Mouse (Mus musculus): ENCODE results near the gene Cxcl13. TPM values are rescaled to one million over a fixed set of nuclear protein-coding genes. Genes with fewer than 3 reads are reported as not detected.

Gene Cxcl13
- polyA plus RNA-seq (2012; rRNA removed): not detected in 2 replicates

GRCm38 (mm10) chr5:95956651-95957050, at the start of gene Cxcl13:
Gene Cxcl13, plus strand, starts transcription at chr5:95956951.
- DNase-seq (ENCODE audit: low read depth): no peak
- TF ChIP-seq CTCF (IDR thresholded peaks at IDR 0.05; ENCODE audit: borderline replicate concordance, extremely low read depth, insufficient read depth, insufficient read length) (no peak), POLR2A (IDR thresholded peaks at IDR 0.05; ENCODE audit: borderline replicate concordance, extremely low read depth, insufficient read depth, insufficient read length, poor library complexity, severe bottlenecking) (no peak)

GRCm38 (mm10) chr5:95911006-95911405, 45.7 kb upstream of the Cxcl13 start:
- TF ChIP-seq POLR2A (IDR thresholded peaks at IDR 0.05; ENCODE audit: borderline replicate concordance, extremely low read depth, insufficient read depth, insufficient read length, poor library complexity, severe bottlenecking): no peak
- TF ChIP-seq CTCF (IDR thresholded peaks at IDR 0.05; ENCODE audit: borderline replicate concordance, extremely low read depth, insufficient read depth, insufficient read length): no peak
- DNase-seq (ENCODE audit: low read depth): no peak

DNA sequence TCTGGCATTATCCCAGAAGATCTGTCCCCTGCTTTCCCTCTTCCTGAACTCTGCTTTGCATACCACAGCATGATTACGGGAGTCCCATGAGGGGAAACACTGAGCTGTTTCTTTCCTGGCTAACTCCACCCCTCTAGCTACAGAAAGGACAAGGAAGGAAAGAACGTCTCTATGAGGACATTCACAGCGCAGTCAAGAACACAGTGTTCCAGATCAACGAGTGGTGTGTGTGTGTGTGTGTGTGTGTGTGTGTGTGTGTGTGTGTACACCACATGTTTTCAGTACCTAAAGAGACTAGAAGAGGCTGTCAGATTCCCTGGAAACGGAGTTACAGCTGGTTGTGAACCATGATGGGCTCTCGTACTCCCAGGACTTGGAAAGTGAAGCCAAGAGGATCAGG, 38.3 kb upstream of the Cxcl13 start:
- TF ChIP-seq CTCF (IDR thresholded peaks at IDR 0.05; ENCODE audit: borderline replicate concordance, extremely low read depth, insufficient read depth, insufficient read length): no peak
- no peak for TF ChIP-seq POLR2A (IDR thresholded peaks at IDR 0.05; ENCODE audit: borderline replicate concordance, extremely low read depth, insufficient read depth, insufficient read length, poor library complexity, severe bottlenecking)
- DNase-seq (ENCODE audit: low read depth): no peak

DNA sequence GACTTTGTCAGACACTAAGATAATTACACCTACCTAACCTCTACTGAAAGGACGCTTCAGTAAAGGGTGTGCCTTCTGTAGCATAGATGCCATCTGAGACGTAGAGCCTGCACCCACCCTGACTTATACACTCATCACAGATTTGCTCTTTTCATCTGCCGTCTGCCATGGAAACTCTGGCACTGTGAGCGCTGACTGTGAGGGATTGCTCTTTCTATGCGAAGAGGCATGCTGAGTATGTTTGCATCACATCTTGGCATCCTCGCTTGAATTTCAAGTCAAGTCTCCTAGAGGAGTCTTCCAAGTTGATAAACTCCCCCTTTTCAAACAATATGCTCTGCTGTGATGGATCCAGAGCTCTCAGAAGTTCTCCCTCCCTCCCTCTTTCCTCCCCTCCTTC, 32.7 kb upstream of the Cxcl13 start:
- peak; percentile 60 for DNase-seq (ENCODE audit: low read depth)
- no peak for TF ChIP-seq POLR2A (IDR thresholded peaks at IDR 0.05; ENCODE audit: borderline replicate concordance, extremely low read depth, insufficient read depth, insufficient read length, poor library complexity, severe bottlenecking)
- no peak for TF ChIP-seq CTCF (IDR thresholded peaks at IDR 0.05; ENCODE audit: borderline replicate concordance, extremely low read depth, insufficient read depth, insufficient read length)

GRCm38 (mm10) chr5:95925204-95925930, 31.4 kb upstream of the Cxcl13 start:
- DNase-seq (ENCODE audit: low read depth): no peak
- no peak for TF ChIP-seq CTCF (IDR thresholded peaks at IDR 0.05; ENCODE audit: borderline replicate concordance, extremely low read depth, insufficient read depth, insufficient read length)
- TF ChIP-seq POLR2A (IDR thresholded peaks at IDR 0.05; ENCODE audit: borderline replicate concordance, extremely low read depth, insufficient read depth, insufficient read length, poor library complexity, severe bottlenecking): no peak

- TF ChIP-seq CTCF (IDR thresholded peaks at IDR 0.05; ENCODE audit: borderline replicate concordance, extremely low read depth, insufficient read depth, insufficient read length): no peak
- no peak for TF ChIP-seq POLR2A (IDR thresholded peaks at IDR 0.05; ENCODE audit: borderline replicate concordance, extremely low read depth, insufficient read depth, insufficient read length, poor library complexity, severe bottlenecking)
- DNase-seq (ENCODE audit: low read depth): no peak
Measured at GRCm38 (mm10) chr5:95925931-95926263, 30.9 kb upstream of the Cxcl13 start.

- DNase-seq (ENCODE audit: low read depth): no peak
- TF ChIP-seq CTCF (IDR thresholded peaks at IDR 0.05; ENCODE audit: borderline replicate concordance, extremely low read depth, insufficient read depth, insufficient read length): no peak
- no peak for TF ChIP-seq POLR2A (IDR thresholded peaks at IDR 0.05; ENCODE audit: borderline replicate concordance, extremely low read depth, insufficient read depth, insufficient read length, poor library complexity, severe bottlenecking)
Measured at GRCm38 (mm10) chr5:95935035-95935434, 21.7 kb upstream of the Cxcl13 start.

DNA sequence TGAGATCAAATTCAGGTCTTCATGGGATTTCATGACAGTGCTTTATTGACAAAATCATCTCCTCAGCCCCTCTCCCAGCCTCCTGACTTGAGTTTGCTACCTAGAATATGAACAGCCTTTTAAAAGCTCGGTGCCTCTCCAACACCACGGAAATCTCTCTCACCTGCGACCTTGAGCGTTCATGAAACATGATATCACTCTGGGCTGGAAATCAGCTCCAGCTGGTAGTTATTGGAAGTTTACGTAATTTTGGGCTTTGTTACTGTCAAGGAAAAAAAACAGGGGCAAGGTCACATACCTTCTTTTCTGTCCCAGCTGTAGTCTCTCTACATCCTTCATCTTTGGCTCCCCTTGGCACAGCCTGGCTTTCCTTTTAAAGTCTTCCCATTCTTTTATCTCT, 20.7 kb upstream of the Cxcl13 start:
- no peak for DNase-seq (ENCODE audit: low read depth)
- no peak for TF ChIP-seq CTCF (IDR thresholded peaks at IDR 0.05; ENCODE audit: borderline replicate concordance, extremely low read depth, insufficient read depth, insufficient read length)

DNA sequence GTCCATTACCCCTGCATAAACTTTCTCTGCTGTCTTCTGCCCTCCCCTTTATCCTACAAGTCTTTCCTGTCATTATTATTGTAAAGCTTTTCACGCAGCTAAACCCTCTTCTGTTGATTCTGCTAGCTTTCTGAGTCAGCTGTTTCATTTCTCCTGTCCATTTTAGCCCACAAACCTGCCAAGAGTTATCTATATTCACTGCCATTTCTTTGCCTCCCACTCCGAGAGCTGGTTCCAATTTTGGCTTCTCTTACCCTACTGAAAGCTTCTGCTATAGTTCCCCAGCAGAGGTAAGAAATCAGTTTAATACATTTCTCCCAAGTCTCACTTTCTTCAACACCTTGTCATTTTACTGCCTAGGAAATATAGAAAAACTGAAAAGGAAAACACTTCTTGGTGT, 19.6 kb upstream of the Cxcl13 start:
- no peak for DNase-seq (ENCODE audit: low read depth)
- TF ChIP-seq POLR2A (IDR thresholded peaks at IDR 0.05; ENCODE audit: borderline replicate concordance, extremely low read depth, insufficient read depth, insufficient read length, poor library complexity, severe bottlenecking) (no peak), CTCF (IDR thresholded peaks at IDR 0.05; ENCODE audit: borderline replicate concordance, extremely low read depth, insufficient read depth, insufficient read length) (no peak)

GRCm38 (mm10) chr5:95938044-95938625, 18.6 kb upstream of the Cxcl13 start:
- DNase-seq (ENCODE audit: low read depth): no peak
- TF ChIP-seq CTCF (IDR thresholded peaks at IDR 0.05; ENCODE audit: borderline replicate concordance, extremely low read depth, insufficient read depth, insufficient read length): no peak; the same call in 1 of the 2 replicates
- TF ChIP-seq POLR2A (IDR thresholded peaks at IDR 0.05; ENCODE audit: borderline replicate concordance, extremely low read depth, insufficient read depth, insufficient read length, poor library complexity, severe bottlenecking): no peak

DNA sequence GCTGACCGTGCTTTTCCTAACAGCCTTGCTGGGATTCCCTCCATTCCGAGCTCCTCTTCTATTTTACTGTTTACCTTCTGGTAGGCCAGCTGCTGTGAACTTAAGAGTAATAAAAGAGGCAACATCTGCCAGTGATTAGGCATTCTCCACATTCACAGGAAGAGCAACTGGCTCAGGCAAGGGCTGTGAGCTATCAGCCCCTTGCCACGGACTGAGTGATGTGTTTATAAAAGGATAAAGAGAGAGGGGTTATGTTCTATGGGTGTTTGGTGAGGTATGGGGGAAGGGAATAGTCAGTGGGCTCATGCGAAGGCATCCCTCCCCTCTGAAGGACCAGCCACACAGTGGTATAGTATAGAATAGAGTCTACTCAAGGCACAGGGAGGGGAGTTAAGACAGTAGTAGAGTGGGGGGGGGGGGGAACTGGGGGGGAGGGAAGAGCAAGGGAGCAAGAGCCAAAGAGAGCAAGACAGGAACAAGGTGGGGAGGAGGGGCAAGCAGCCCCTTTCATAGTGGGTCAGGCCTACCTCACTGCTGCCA, 16.0 kb upstream of the Cxcl13 start:
- DNase-seq (ENCODE audit: low read depth): no peak
- TF ChIP-seq CTCF (IDR thresholded peaks at IDR 0.05; ENCODE audit: borderline replicate concordance, extremely low read depth, insufficient read depth, insufficient read length) (no peak), POLR2A (IDR thresholded peaks at IDR 0.05; ENCODE audit: borderline replicate concordance, extremely low read depth, insufficient read depth, insufficient read length, poor library complexity, severe bottlenecking) (no peak)

DNA sequence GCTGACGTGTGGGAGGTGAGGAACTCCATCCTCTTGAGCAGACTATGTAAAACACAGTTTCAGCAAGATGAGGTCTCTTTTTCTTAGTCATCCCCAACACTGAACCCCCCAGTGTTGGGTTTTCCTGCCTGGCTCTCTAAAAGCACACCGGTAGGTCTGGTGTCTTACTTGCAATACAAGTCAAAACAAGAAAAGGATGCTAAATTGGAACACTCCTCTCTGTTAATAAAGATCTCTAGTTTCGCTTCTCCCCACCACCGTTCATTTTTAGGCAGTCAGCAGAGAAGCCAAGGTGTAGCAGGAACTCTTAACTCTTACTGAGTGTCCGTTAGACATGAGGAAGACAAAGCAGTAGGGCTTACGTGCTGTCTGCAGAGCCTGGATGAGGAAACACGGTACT, 15.2 kb upstream of the Cxcl13 start:
- no peak for TF ChIP-seq CTCF (IDR thresholded peaks at IDR 0.05; ENCODE audit: borderline replicate concordance, extremely low read depth, insufficient read depth, insufficient read length)
- no peak for TF ChIP-seq POLR2A (IDR thresholded peaks at IDR 0.05; ENCODE audit: borderline replicate concordance, extremely low read depth, insufficient read depth, insufficient read length, poor library complexity, severe bottlenecking)

More for the DNA sequence above, 15.2 kb upstream of the Cxcl13 start:
- DNase-seq (ENCODE audit: low read depth): no peak

Data from brain, embryonic 14.5 days (tissue).